Mouse (Mus musculus): Measurements from ENCODE around the gene Ap2m1.

The Ap2m1 gene

GRCm38 (mm10) chr16:20589939-20590679 is 54.8 kb downstream of the Ap2m1 start:
- in situ Hi-C loops (cut with MboI, MseI), result loop anchor here (10.0 kb wide), 1 partner anchor 155 kb away; no protein-coding TSS in a partner anchor

- in situ Hi-C loops (cut with MboI, MseI), result no loop called here
Observed at GRCm38 (mm10) chr16:20590680-20591038, 55.4 kb downstream of the Ap2m1 start.

GRCm38 (mm10) chr16:20591076-20591705 is 55.9 kb downstream of the Ap2m1 start:
- in situ Hi-C loops (cut with MboI, MseI), result no loop called here

Data from regulatory T cell (primary cell).